Mouse (Mus musculus) ZHBTc4 (cell line): ENCODE data around the gene Cdc42se2.

Experiments
- DNase-seq: peaks from one replicate; pipeline ENCODE4 v3.0.0-alpha.2; 2011; ENCODE audit warnings: low read depth, low spot score

The Cdc42se2 gene

DNA sequence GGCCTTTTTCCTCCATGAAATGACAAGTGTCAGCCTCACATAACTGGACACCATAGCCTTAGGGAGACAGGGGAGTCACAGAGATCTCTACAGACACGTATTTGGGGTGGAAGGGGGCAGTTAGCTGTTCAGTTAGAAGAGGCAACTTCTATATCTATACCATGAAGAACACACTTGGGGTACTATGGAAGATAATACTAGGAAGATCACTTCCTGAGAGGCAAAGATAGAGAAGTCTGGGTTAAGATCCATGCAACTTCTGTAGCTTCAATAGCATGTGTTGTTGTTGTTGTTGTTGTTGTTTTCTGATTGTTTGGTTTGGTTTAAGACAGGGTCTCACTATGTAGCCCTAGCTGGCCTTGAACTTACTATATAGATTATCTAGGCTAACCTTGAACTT is 5.7 kb upstream of the Cdc42se2 start:
- no peak for DNase-seq

GRCm38 (mm10) chr11:54791458-54791857 is 4.0 kb upstream of the Cdc42se2 start:
- DNase-seq = no peak

GRCm38 (mm10) chr11:54786858-54787487 is 502 bp downstream of the Cdc42se2 start:
- DNase-seq = peak; percentile 65

- DNase-seq = no peak
Measured at GRCm38 (mm10) chr11:54785566-54785965, 1.9 kb downstream of the Cdc42se2 start.

GRCm38 (mm10) chr11:54784436-54784835 is 3.0 kb downstream of the Cdc42se2 start:
- no peak for DNase-seq

DNA sequence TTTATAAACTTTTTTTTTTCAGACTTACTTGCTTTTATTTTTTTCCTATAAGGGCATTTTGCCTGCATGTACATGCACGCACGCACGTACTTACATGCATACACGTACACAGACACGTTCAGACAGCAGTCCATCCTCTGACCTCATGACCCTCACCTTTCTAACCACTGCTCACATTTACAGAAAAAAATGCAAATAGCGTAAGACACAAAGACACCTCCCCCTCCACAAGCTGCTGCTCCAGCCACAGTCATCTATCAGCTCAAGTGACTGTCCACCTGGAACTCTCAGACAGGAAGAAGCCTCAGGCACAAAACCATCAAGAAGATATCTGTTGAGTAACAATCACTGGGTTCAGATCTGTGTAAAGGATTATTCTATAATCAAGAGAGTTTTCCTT is 5.2 kb downstream of the Cdc42se2 start:
- no peak for DNase-seq

- no peak for DNase-seq
Measured at GRCm38 (mm10) chr11:54779946-54780345, 7.5 kb downstream of the Cdc42se2 start.

GRCm38 (mm10) chr11:54778131-54778844 is 9.2 kb downstream of the Cdc42se2 start:
- DNase-seq = no peak

- DNase-seq = peak; percentile 62
Measured at GRCm38 (mm10) chr11:54777387-54778130, 9.9 kb downstream of the Cdc42se2 start.

GRCm38 (mm10) chr11:54776735-54777333 is 10.6 kb downstream of the Cdc42se2 start:
- DNase-seq = no peak

GRCm38 (mm10) chr11:54776367-54776701 is 11.1 kb downstream of the Cdc42se2 start:
- DNase-seq = no peak

GRCm38 (mm10) chr11:54775628-54776366 is 11.7 kb downstream of the Cdc42se2 start:
- DNase-seq = no peak

GRCm38 (mm10) chr11:54774282-54775078 is 13.0 kb downstream of the Cdc42se2 start:
- DNase-seq = no peak

DNA sequence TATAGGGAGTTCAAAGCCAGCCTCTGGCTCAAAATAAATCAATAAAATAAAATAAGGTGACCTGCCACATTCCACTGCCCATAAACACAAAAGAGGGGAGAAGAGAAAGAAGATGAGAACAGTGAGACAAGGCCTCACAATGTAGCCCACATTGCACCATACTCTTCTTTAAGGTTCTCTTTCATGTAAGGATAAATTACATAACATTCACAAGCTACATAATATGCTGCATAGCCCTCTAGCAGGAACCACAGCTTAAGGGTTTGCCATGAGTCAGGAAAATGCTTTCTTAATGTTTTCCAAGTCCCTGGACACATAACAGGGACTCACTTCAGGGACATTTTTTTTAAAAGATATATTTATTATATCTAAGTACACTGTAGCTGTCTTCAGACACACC is 15.9 kb downstream of the Cdc42se2 start:
- DNase-seq = no peak

DNA sequence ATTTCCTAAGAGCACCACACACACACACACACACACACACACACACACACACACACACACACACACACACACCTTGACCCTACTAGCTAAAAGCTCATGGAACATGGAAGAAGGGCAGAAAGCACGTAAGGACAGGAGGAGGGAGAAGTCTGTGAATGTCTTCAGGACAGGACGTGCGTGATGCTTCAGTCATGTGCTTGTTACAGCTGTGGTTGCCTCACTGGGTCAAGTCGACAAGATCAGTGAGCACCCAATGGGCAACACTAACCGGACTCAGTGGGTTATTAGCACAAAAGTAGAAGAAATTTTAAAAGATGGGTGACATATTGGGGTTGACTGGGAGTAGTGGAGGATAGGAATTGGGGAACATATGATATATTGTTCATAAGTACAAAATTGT is 17.6 kb downstream of the Cdc42se2 start:
- no peak for DNase-seq

- no peak for DNase-seq
Measured at GRCm38 (mm10) chr11:54768116-54768690, 19.3 kb downstream of the Cdc42se2 start.

DNA sequence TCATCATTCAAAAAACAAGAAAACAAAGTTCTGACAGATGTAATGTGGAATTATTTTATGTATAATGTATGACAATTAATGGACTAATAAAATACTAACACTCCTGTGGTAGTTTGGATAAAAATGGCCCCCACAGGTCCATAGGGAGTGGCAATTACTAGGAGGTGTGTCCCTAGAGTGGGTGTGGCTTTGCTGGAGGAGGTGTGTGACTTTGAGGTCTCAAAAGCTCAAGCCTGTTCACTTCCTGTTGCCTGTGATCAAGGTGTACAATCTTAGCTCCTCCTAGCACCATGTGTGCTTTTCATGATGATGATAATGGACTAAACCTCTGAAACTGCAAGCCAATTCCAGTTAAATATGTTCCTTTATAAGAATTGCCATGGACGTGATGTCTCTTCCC is 22.7 kb downstream of the Cdc42se2 start:
- peak; percentile 39 for DNase-seq

- DNase-seq = no peak
Measured at GRCm38 (mm10) chr11:54764026-54764425, 23.4 kb downstream of the Cdc42se2 start.

DNA sequence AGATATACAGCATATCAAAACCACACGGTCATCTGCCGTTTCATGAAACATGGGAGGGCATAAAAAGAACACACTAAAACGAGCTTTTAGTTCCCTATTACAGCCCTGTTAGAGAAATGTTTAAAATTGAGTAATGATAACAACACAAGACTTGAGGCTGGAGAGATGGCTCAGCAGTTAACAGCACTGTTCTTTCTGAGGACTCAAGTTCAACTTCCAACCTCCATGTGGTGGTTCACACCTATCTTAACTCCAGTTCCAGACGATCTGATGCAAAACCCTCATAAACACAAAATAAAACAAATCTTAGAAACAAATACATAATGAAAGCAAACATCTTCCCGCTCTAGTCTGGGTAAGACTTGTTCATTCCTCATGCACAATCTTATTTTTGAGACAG is 24.7 kb downstream of the Cdc42se2 start:
- DNase-seq = no peak

GRCm38 (mm10) chr11:54757993-54758392 is 29.5 kb downstream of the Cdc42se2 start:
- no peak for DNase-seq
